Mouse (Mus musculus): ENCODE data around the gene Cops2. TPM values are rescaled to one million over a fixed set of nuclear protein-coding genes. Genes with fewer than 3 reads are reported as not detected.

Gene Cops2
- polyA plus RNA-seq, 1 experiment from 2014 or later: 111 TPM

DNA sequence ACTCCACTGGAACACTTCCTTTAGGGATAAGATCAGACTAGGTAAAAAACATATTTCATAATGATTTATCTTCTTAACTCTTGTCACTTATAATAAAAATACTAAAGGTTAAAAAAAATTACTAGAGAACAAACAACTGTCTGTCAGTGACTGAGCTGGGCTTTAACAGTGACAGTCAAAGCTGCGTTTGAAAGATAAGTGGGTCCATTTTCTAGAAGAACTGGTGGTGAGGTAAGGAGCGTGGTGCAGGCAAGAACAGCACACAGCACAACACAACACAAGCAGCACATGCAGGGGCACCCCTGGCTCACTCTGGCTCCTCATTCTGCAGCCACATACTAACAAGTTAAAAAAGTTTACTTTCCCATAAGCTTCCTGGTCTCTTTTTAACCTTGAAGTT lies 7.7 kb downstream of the Cops2 start:
- Histone ChIP-seq H3K9me3 (ENCODE audit: control insufficient read depth, low read length) (no peaks in the 10 kb centered on the region), H3K4me1 (ENCODE audit: control insufficient read depth, insufficient read depth, low read length) (no peaks in the 10 kb centered on the region), H3K27ac (replicated peaks; ENCODE audit: low read depth, low read length) (no peak overlapping the region), H3K4me3 (ENCODE audit: low read depth, low read length) (no peak overlapping the region), H3K36me3 (ENCODE audit: control insufficient read depth, insufficient read depth, low read length) (no peaks in the 10 kb centered on the region), H3K27me3 (ENCODE audit: control insufficient read depth, insufficient read depth, low read length) (no peaks in the 10 kb centered on the region), H3K9ac (ENCODE audit: low read length) (no peak overlapping the region), H3K4me2 (ENCODE audit: low read depth, severe bottlenecking) (no peak overlapping the region)
- DNase-seq (ENCODE audit: low spot score) (peak; percentile 13), ATAC-seq (ENCODE audit: insufficient number of reproducible peaks, low FRiP score, low TSS enrichment, low read depth) (no peak)
- WGBS: 86% methylated on average over 2 of the region's 2 CpGs

GRCm38 (mm10) chr2:125838708-125839284 lies 20.1 kb downstream of the Cops2 start:
- H3K27me3 ChIP-seq (ENCODE audit: control insufficient read depth, insufficient read depth, low read length): no peaks in the 10 kb centered on the region
- no peak overlapping the region for H3K4me3 ChIP-seq (ENCODE audit: low read depth, low read length)
- DNase-seq (ENCODE audit: low spot score) (no peak), ATAC-seq (ENCODE audit: insufficient number of reproducible peaks, low FRiP score, low TSS enrichment, low read depth) (no peak)
- H3K9me3 ChIP-seq (ENCODE audit: control insufficient read depth, low read length): no peaks in the 10 kb centered on the region
- no peak overlapping the region for H3K4me2 ChIP-seq (ENCODE audit: low read depth, severe bottlenecking)
- 89% methylated on average over 2 of the region's 2 CpGs for WGBS
- no peak overlapping the region for H3K9ac ChIP-seq (ENCODE audit: low read length)
- H3K4me1 ChIP-seq (ENCODE audit: control insufficient read depth, insufficient read depth, low read length): no peaks in the 10 kb centered on the region
- no peak overlapping the region for H3K27ac ChIP-seq (replicated peaks; ENCODE audit: low read depth, low read length)
- peaks cover 14% of the 10 kb centered on the region; the same call in 1 of the 2 replicates for H3K36me3 ChIP-seq (ENCODE audit: control insufficient read depth, insufficient read depth, low read length)

GRCm38 (mm10) chr2:125838091-125838490 lies 20.8 kb downstream of the Cops2 start:
- WGBS: 95% methylated on average over 6 of the region's 7 CpGs
- Histone ChIP-seq H3K4me2 (ENCODE audit: low read depth, severe bottlenecking) (no peak overlapping the region), H3K9ac (ENCODE audit: low read length) (no peak overlapping the region), H3K27me3 (ENCODE audit: control insufficient read depth, insufficient read depth, low read length) (no peaks in the 10 kb centered on the region), H3K9me3 (ENCODE audit: control insufficient read depth, low read length) (no peaks in the 10 kb centered on the region), H3K27ac (replicated peaks; ENCODE audit: low read depth, low read length) (no peak overlapping the region), H3K4me1 (ENCODE audit: control insufficient read depth, insufficient read depth, low read length) (no peaks in the 10 kb centered on the region), H3K36me3 (ENCODE audit: control insufficient read depth, insufficient read depth, low read length) (peaks cover 13% of the 10 kb centered on the region; the same call in 1 of the 2 replicates), H3K4me3 (ENCODE audit: low read depth, low read length) (no peak overlapping the region)
- ATAC-seq (ENCODE audit: insufficient number of reproducible peaks, low FRiP score, low TSS enrichment, low read depth): no peak
- DNase-seq (ENCODE audit: low spot score): no peak

DNA sequence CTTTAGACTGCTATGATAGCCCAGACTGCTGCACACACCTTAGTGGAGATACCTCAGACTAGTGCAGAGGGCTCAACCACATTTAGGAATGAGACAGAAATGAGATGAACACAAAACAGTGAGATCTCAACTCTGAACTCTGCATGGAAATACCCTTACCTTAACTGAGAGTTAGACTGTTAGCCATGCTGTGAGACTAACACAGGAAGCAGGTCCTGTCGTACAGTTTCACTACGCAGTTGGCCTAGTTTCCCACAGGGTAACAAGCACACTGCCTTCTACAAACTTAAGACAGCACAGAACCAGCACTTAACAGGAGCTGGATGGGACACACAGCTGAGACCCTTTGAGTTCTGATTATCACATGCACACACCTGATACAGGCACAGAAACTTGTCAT lies 29.0 kb downstream of the Cops2 start:
- H3K27me3 ChIP-seq (ENCODE audit: control insufficient read depth, insufficient read depth, low read length): no peaks in the 10 kb centered on the region

GRCm38 (mm10) chr2:125827898-125828297 lies 31.0 kb downstream of the Cops2 start:
- H3K4me2 ChIP-seq (ENCODE audit: low read depth, severe bottlenecking): no peak overlapping the region
- peaks cover 3% of the 10 kb centered on the region; the same call in 1 of the 2 replicates for H3K36me3 ChIP-seq (ENCODE audit: control insufficient read depth, insufficient read depth, low read length)
- ATAC-seq (ENCODE audit: insufficient number of reproducible peaks, low FRiP score, low TSS enrichment, low read depth) (no peak), DNase-seq (ENCODE audit: low spot score) (no peak)
- 91% methylated on average over 4 of the region's 4 CpGs for WGBS
- H3K4me3 ChIP-seq (ENCODE audit: low read depth, low read length): no peak overlapping the region
- no peak overlapping the region for H3K9ac ChIP-seq (ENCODE audit: low read length)
- no peaks in the 10 kb centered on the region for H3K4me1 ChIP-seq (ENCODE audit: control insufficient read depth, insufficient read depth, low read length)
- H3K9me3 ChIP-seq (ENCODE audit: control insufficient read depth, low read length): no peaks in the 10 kb centered on the region
- H3K27me3 ChIP-seq (ENCODE audit: control insufficient read depth, insufficient read depth, low read length): no peaks in the 10 kb centered on the region
- H3K27ac ChIP-seq (replicated peaks; ENCODE audit: low read depth, low read length): no peak overlapping the region

More for the DNA sequence above, 29.0 kb downstream of the Cops2 start:
- Histone ChIP-seq H3K9ac (ENCODE audit: low read length) (no peak overlapping the region), H3K4me3 (ENCODE audit: low read depth, low read length) (no peak overlapping the region), H3K9me3 (ENCODE audit: control insufficient read depth, low read length) (no peaks in the 10 kb centered on the region), H3K4me1 (ENCODE audit: control insufficient read depth, insufficient read depth, low read length) (no peaks in the 10 kb centered on the region), H3K27ac (replicated peaks; ENCODE audit: low read depth, low read length) (no peak overlapping the region), H3K36me3 (ENCODE audit: control insufficient read depth, insufficient read depth, low read length) (peaks cover 4% of the 10 kb centered on the region; the same call in 1 of the 2 replicates), H3K4me2 (ENCODE audit: low read depth, severe bottlenecking) (no peak overlapping the region)
- ATAC-seq (ENCODE audit: insufficient number of reproducible peaks, low FRiP score, low TSS enrichment, low read depth) (no peak), DNase-seq (ENCODE audit: low spot score) (no peak)
- WGBS: 89% methylated on average over 2 of the region's 2 CpGs

DNA sequence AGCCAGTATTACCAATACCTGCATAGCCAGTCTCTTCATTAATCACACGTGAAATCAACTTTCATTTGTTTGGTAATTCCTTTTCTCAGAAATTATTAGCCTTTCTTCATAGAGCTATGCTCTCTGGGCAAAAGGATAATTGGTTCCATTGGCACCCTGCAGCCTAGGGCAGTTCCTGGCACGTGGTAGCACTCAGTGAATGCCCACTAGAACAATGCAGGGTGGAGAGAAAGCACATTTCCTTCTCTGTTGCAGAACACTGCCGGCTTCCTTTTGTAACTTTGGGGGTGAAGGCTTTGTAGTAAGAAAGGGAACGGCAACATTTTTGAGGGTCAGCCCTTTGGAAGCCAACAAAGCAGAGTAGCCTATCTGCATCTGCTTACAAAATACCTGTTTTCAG lies 32.7 kb downstream of the Cops2 start:
- H3K4me3 ChIP-seq (ENCODE audit: low read depth, low read length): no peak overlapping the region
- no peaks in the 10 kb centered on the region; the same call in 1 of the 2 replicates for H3K36me3 ChIP-seq (ENCODE audit: control insufficient read depth, insufficient read depth, low read length)
- no peaks in the 10 kb centered on the region for H3K9me3 ChIP-seq (ENCODE audit: control insufficient read depth, low read length)
- WGBS: 72% methylated on average over 4 of the region's 4 CpGs
- DNase-seq (ENCODE audit: low spot score): no peak
- no peak for ATAC-seq (ENCODE audit: insufficient number of reproducible peaks, low FRiP score, low TSS enrichment, low read depth)
- no peak overlapping the region for H3K9ac ChIP-seq (ENCODE audit: low read length)
- no peaks in the 10 kb centered on the region for H3K4me1 ChIP-seq (ENCODE audit: control insufficient read depth, insufficient read depth, low read length)
- no peak overlapping the region for H3K4me2 ChIP-seq (ENCODE audit: low read depth, severe bottlenecking)
- H3K27ac ChIP-seq (replicated peaks; ENCODE audit: low read depth, low read length): no peak overlapping the region
- H3K27me3 ChIP-seq (ENCODE audit: control insufficient read depth, insufficient read depth, low read length): no peaks in the 10 kb centered on the region

DNA sequence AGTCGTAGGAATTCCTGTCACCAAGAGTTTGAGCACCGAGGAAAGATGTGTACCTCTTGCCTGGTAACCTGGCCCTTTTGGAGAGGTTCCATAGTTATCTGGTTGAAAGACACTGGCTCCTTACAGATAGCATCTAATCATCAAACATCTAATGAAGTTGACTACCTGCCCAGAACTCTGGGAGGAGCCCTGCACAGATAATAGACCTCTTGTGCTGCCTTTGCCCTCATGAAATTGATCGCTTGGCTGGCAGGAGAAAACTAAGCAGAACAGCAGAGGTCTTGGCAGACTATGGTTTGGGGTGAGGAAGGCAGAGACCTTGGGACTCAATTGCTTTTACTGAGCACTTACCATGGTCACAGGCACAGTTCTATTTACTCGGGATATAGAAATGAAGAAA lies 38.5 kb downstream of the Cops2 start:
- H3K4me3 ChIP-seq (ENCODE audit: low read depth, low read length): no peak overlapping the region
- WGBS: 89% methylated on average over 4 of the region's 4 CpGs
- H3K4me2 ChIP-seq (ENCODE audit: low read depth, severe bottlenecking): no peak overlapping the region
- no peak overlapping the region for H3K27ac ChIP-seq (replicated peaks; ENCODE audit: low read depth, low read length)
- H3K9ac ChIP-seq (ENCODE audit: low read length): no peak overlapping the region
- no peaks in the 10 kb centered on the region for H3K27me3 ChIP-seq (ENCODE audit: control insufficient read depth, insufficient read depth, low read length)
- no peak for DNase-seq (ENCODE audit: low spot score)
- no peaks in the 10 kb centered on the region for H3K36me3 ChIP-seq (ENCODE audit: control insufficient read depth, insufficient read depth, low read length)
- H3K4me1 ChIP-seq (ENCODE audit: control insufficient read depth, insufficient read depth, low read length): no peaks in the 10 kb centered on the region
- H3K9me3 ChIP-seq (ENCODE audit: control insufficient read depth, low read length): no peaks in the 10 kb centered on the region
- no peak for ATAC-seq (ENCODE audit: insufficient number of reproducible peaks, low FRiP score, low TSS enrichment, low read depth)

- 75% methylated on average over 9 of the region's 9 CpGs for WGBS
- H3K9ac ChIP-seq (ENCODE audit: low read length): no peak overlapping the region
- no peaks in the 10 kb centered on the region for H3K4me1 ChIP-seq (ENCODE audit: control insufficient read depth, insufficient read depth, low read length)
- H3K27ac ChIP-seq (replicated peaks; ENCODE audit: low read depth, low read length): no peak overlapping the region
- H3K9me3 ChIP-seq (ENCODE audit: control insufficient read depth, low read length): no peaks in the 10 kb centered on the region
- no peaks in the 10 kb centered on the region for H3K27me3 ChIP-seq (ENCODE audit: control insufficient read depth, insufficient read depth, low read length)
- DNase-seq (ENCODE audit: low spot score) (no peak), ATAC-seq (ENCODE audit: insufficient number of reproducible peaks, low FRiP score, low TSS enrichment, low read depth) (no peak)
- no peak overlapping the region for H3K4me2 ChIP-seq (ENCODE audit: low read depth, severe bottlenecking)
- no peaks in the 10 kb centered on the region for H3K36me3 ChIP-seq (ENCODE audit: control insufficient read depth, insufficient read depth, low read length)
- no peak overlapping the region for H3K4me3 ChIP-seq (ENCODE audit: low read depth, low read length)
Observed at GRCm38 (mm10) chr2:125813972-125814595, 44.9 kb downstream of the Cops2 start.

Data from limb, embryonic 11.5 days (tissue).